Comparison of ENCODE assay signal across 8 mouse cellular contexts in genomic region chr4:107923803-107924194, GRCm38 (mm10). TPM values are rescaled to one million over a fixed set of nuclear protein-coding genes. Genes with fewer than 3 reads are reported as not detected.
A peak's percentile ranks its signal among the peaks of the same experiment; 100 is the strongest.
DNase-seq lines count a peak whose midpoint lies in the region; ATAC-seq and TF ChIP-seq lines count a peak whose summit lies in the region.

No protein-coding gene starts in this region.

- no peaks in the 10 kb centered on the region; the same call in 1 of the 2 replicates for H3K36me3 ChIP-seq in kidney, embryonic 15.5 days
- 0 out of 2 replicates have a peak, but pooled peaks cover 2% of the 10 kb centered on the region for H3K36me3 ChIP-seq in embryonic facial prominence, embryonic 12.5 days
- no peaks in the 10 kb centered on the region for H3K36me3 ChIP-seq in intestine, embryonic 14.5 days (ENCODE audit: control insufficient read depth, insufficient read depth, low read length)
- H3K36me3 ChIP-seq in midbrain, postnatal 0 days (ENCODE audit: insufficient read depth, low read length): no peaks in the 10 kb centered on the region

- peak overlapping the region; percentile 69 for H3K4me2 ChIP-seq in kidney, embryonic 15.5 days
- peak overlapping the region; percentile 72 for H3K4me2 ChIP-seq in embryonic facial prominence, embryonic 12.5 days (replicated peaks)
- peak overlapping the region; percentile 75 for H3K4me2 ChIP-seq in intestine, embryonic 14.5 days (ENCODE audit: low read length)
- H3K4me2 ChIP-seq in midbrain, postnatal 0 days (ENCODE audit: low read depth, low read length, poor library complexity, severe bottlenecking): peak overlapping the region; percentile 65

- 52% methylated on average over 7 of the region's 7 CpGs for WGBS in kidney, embryonic 15.5 days
- 47% methylated on average over 7 of the region's 7 CpGs for WGBS in embryonic facial prominence, embryonic 12.5 days
- 47% methylated on average over 7 of the region's 7 CpGs for WGBS in intestine, embryonic 14.5 days
- 42% methylated on average over 7 of the region's 7 CpGs for WGBS in midbrain, postnatal 0 days

- no peak overlapping the region for H3K9ac ChIP-seq in kidney, embryonic 15.5 days
- no peak overlapping the region for H3K9ac ChIP-seq in embryonic facial prominence, embryonic 12.5 days
- no peak overlapping the region for H3K9ac ChIP-seq in intestine, embryonic 14.5 days (ENCODE audit: low read length)
- 0 out of 2 replicates have a peak overlapping the region, but pooled peaks have one; percentile 70 for H3K9ac ChIP-seq in midbrain, postnatal 0 days (replicated peaks; ENCODE audit: low read length, poor library complexity, severe bottlenecking)

- H3K27me3 ChIP-seq in kidney, embryonic 15.5 days: no peaks in the 10 kb centered on the region
- no peaks in the 10 kb centered on the region for H3K27me3 ChIP-seq in embryonic facial prominence, embryonic 12.5 days
- H3K27me3 ChIP-seq in intestine, embryonic 14.5 days (replicated peaks; ENCODE audit: control insufficient read depth, insufficient read depth, low read length): no peaks in the 10 kb centered on the region
- no peaks in the 10 kb centered on the region for H3K27me3 ChIP-seq in midbrain, postnatal 0 days (ENCODE audit: insufficient read depth, low read length)

- ATAC-seq in kidney, embryonic 15.5 days (replicated peaks; ENCODE audit: low FRiP score): peak; percentile 20; the same call in 1 of the 2 replicates
- ATAC-seq in embryonic facial prominence, embryonic 12.5 days (ENCODE audit: insufficient number of reproducible peaks, insufficient read depth, low FRiP score, low TSS enrichment): no peak
- ATAC-seq in intestine, embryonic 14.5 days (replicated peaks; ENCODE audit: low FRiP score, low TSS enrichment, low read depth): peak; percentile 44
- ATAC-seq in midbrain, postnatal 0 days (ENCODE audit: low FRiP score): peak; percentile 58; the same call in 1 of the 2 replicates

- no peak for DNase-seq in kidney, postnatal 14 days
- no peak for DNase-seq in intestine, embryonic 14.5 days (ENCODE audit: low spot score)
- DNase-seq in midbrain, postnatal 0 days (ENCODE audit: low spot score): no peak
- no peak for DNase-seq in ovary, adult 18-20 months (ENCODE audit: low spot score)
- DNase-seq in urinary bladder, postnatal 36 days (ENCODE audit: low spot score in 2 of 2): no peak
- DNase-seq in layer of hippocampus, adult 8-10 months (ENCODE audit: low spot score in 2 of 2): no peak

- TF ChIP-seq CTCF in midbrain, postnatal 0 days (IDR thresholded peaks at IDR 0.05): no peak

- peak overlapping the region; percentile 90 for H3K27ac ChIP-seq in kidney, embryonic 15.5 days
- 0 out of 2 replicates have a peak overlapping the region, but pooled peaks have one; percentile 55 for H3K27ac ChIP-seq in embryonic facial prominence, embryonic 12.5 days
- peak overlapping the region; percentile 73 for H3K27ac ChIP-seq in intestine, embryonic 14.5 days (ENCODE audit: low read depth)
- no peak overlapping the region for H3K27ac ChIP-seq in midbrain, postnatal 0 days (ENCODE audit: low read depth, low read length)

- H3K4me3 ChIP-seq in kidney, embryonic 15.5 days (replicated peaks): peak overlapping the region; percentile 68
- peak overlapping the region; percentile 76 for H3K4me3 ChIP-seq in embryonic facial prominence, embryonic 12.5 days
- peak overlapping the region; percentile 73 for H3K4me3 ChIP-seq in intestine, embryonic 14.5 days (ENCODE audit: low read depth, low read length)
- H3K4me3 ChIP-seq in midbrain, postnatal 0 days (ENCODE audit: low read depth, low read length): peak overlapping the region; percentile 65

- H3K4me1 ChIP-seq in kidney, embryonic 15.5 days: peaks cover 26% of the 10 kb centered on the region
- H3K4me1 ChIP-seq in embryonic facial prominence, embryonic 12.5 days: peaks cover 11% of the 10 kb centered on the region
- peaks cover 22% of the 10 kb centered on the region for H3K4me1 ChIP-seq in intestine, embryonic 14.5 days (replicated peaks; ENCODE audit: control insufficient read depth, insufficient read depth, low read length)
- H3K4me1 ChIP-seq in midbrain, postnatal 0 days (ENCODE audit: insufficient read depth, low read length): no peaks in the 10 kb centered on the region

- no peaks in the 10 kb centered on the region for H3K9me3 ChIP-seq in kidney, embryonic 15.5 days (replicated peaks)
- no peaks in the 10 kb centered on the region for H3K9me3 ChIP-seq in embryonic facial prominence, embryonic 12.5 days
- no peaks in the 10 kb centered on the region for H3K9me3 ChIP-seq in intestine, embryonic 14.5 days (ENCODE audit: control insufficient read depth, low read length)
- H3K9me3 ChIP-seq in midbrain, postnatal 0 days (ENCODE audit: low read length): no peaks in the 10 kb centered on the region

RNA-seq across cellular contexts. Expression of gene Cpt2, which starts 0.4 kb away (rescaled TPM):
- polyA plus RNA-seq in kidney, embryonic 15.5 days (2015; fragmentation: Nextera tagmentation; extraction: Ambion mirVana): 45.6 and 49.7 TPM in 2 replicates
- 26.1 and 31.1 TPM in 2 replicates for polyA plus RNA-seq in embryonic facial prominence, embryonic 12.5 days (2016; fragmentation: Nextera tagmentation; extraction: Ambion mirVana)
- 55.9 and 66.6 TPM in 2 replicates for polyA plus RNA-seq in intestine, embryonic 14.5 days (2014; fragmentation: Nextera tagmentation; extraction: Ambion mirVana)
- 9.3 and 12.3 TPM in 2 replicates for total RNA-seq in midbrain, postnatal 0 days (2014; rRNA removed)
- 10.2 and 12.1 TPM in 2 replicates for polyA plus RNA-seq in midbrain, postnatal 0 days (2015; fragmentation: Nextera tagmentation; extraction: Ambion mirVana)
- 1 to 10 TPM; 7.5 to 8.4 (median 7.9) TPM for total RNA-seq in layer of hippocampus, adult 8-10 months (2022)

RNA-seq across cellular contexts. Expression of gene 0610037L13Rik, which starts 34.2 kb away (rescaled TPM):
- 122 and 135 TPM in 2 replicates for polyA plus RNA-seq in kidney, embryonic 15.5 days (2015; fragmentation: Nextera tagmentation; extraction: Ambion mirVana)
- 126 and 132 TPM in 2 replicates for polyA plus RNA-seq in embryonic facial prominence, embryonic 12.5 days (2016; fragmentation: Nextera tagmentation; extraction: Ambion mirVana)
- polyA plus RNA-seq in intestine, embryonic 14.5 days (2014; fragmentation: Nextera tagmentation; extraction: Ambion mirVana): 129 and 134 TPM in 2 replicates
- total RNA-seq in midbrain, postnatal 0 days (2014; rRNA removed): 40.5 and 55.5 TPM in 2 replicates
- polyA plus RNA-seq in midbrain, postnatal 0 days (2015; fragmentation: Nextera tagmentation; extraction: Ambion mirVana): 94.7 and 103 TPM in 2 replicates
- 10 to 100 TPM; 54.2 to 71.4 (median 58.9) TPM for total RNA-seq in layer of hippocampus, adult 8-10 months (2022)

RNA-seq across cellular contexts. Expression of gene Magoh, which starts 44.2 kb away (rescaled TPM):
- 199 and 241 TPM in 2 replicates for polyA plus RNA-seq in kidney, embryonic 15.5 days (2015; fragmentation: Nextera tagmentation; extraction: Ambion mirVana)
- 217 and 223 TPM in 2 replicates for polyA plus RNA-seq in embryonic facial prominence, embryonic 12.5 days (2016; fragmentation: Nextera tagmentation; extraction: Ambion mirVana)
- 179 TPM in 2 replicates for polyA plus RNA-seq in intestine, embryonic 14.5 days (2014; fragmentation: Nextera tagmentation; extraction: Ambion mirVana)
- total RNA-seq in midbrain, postnatal 0 days (2014; rRNA removed): 44.5 and 45.3 TPM in 2 replicates
- 117 and 124 TPM in 2 replicates for polyA plus RNA-seq in midbrain, postnatal 0 days (2015; fragmentation: Nextera tagmentation; extraction: Ambion mirVana)
- total RNA-seq in layer of hippocampus, adult 8-10 months (2022): 10 to 100 TPM; 33.5 to 41.2 (median 38.7) TPM

RNA-seq across cellular contexts. Expression of gene Slc1a7, which starts 44.3 kb away (rescaled TPM):
- not detected in 2 replicates for polyA plus RNA-seq in kidney, embryonic 15.5 days (2015; fragmentation: Nextera tagmentation; extraction: Ambion mirVana)
- polyA plus RNA-seq in embryonic facial prominence, embryonic 12.5 days (2016; fragmentation: Nextera tagmentation; extraction: Ambion mirVana): not detected in 2 replicates
- 0.16 and 0.30 TPM in 2 replicates for polyA plus RNA-seq in intestine, embryonic 14.5 days (2014; fragmentation: Nextera tagmentation; extraction: Ambion mirVana)
- total RNA-seq in midbrain, postnatal 0 days (2014; rRNA removed): not detected in 2 replicates
- polyA plus RNA-seq in midbrain, postnatal 0 days (2015; fragmentation: Nextera tagmentation; extraction: Ambion mirVana): 0.10 and 0.16 TPM in 2 replicates
- under 1 TPM in 2 of 4 experiments, not detected in 2; 0.17 to 0.20 TPM for total RNA-seq in layer of hippocampus, adult 8-10 months (2022)
